Mouse (Mus musculus) ovary, postnatal 14 days (tissue): ENCODE measurements around the gene Adamtsl3.
A peak's percentile ranks its signal among the peaks of the same experiment; 100 is the strongest.

Experiments used
- DNase-seq: peaks from one replicate; pipeline ENCODE4 v3.0.0; 2022; ENCODE audit warnings: low spot score

Adamtsl3 gene

DNA sequence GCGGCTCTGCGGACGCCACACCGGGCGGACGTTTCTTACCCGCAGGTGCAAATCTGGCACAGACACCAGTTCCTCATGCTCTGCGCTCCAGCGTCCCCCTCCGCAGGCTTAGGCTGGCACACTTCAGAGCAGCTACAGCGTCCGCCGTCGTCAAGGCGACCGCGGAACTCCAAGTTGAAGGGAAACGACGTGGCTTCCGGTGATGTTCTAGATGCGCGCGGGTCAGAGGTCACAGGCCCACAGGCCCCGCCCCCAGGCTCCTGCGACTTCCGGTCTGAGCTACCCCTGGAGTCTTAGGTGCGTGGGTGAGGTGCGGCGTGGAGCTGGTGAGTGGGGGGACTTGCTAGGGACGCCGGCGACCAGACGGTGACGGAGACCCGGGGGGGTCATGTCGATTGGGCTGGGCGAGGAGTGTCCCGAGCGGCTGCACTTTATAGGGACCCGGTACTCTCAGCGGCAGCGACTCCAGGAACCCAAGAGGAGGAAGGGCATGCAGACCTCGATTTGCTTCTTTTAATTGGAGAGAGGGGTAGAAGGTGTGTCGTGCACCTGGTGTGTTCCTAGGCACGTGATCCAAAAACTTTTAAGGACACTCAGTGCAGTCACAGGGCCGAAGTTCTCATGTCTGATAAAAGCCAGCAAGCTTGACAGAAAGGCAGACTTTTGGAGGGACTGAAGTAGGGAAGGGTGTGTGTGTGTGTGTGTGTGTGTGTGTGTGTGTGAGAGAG is 313.0 kb downstream of the Adamtsl3 start, which contains the start of the genes Saxo2 and Efl1:
Gene Saxo2, minus strand, starts transcription at position 176 of the 728 bp plus-strand sequence.
Gene Efl1, plus strand, starts transcription at position 262 of the 728 bp plus-strand sequence.
- DNase-seq: peak; percentile 92

DNA sequence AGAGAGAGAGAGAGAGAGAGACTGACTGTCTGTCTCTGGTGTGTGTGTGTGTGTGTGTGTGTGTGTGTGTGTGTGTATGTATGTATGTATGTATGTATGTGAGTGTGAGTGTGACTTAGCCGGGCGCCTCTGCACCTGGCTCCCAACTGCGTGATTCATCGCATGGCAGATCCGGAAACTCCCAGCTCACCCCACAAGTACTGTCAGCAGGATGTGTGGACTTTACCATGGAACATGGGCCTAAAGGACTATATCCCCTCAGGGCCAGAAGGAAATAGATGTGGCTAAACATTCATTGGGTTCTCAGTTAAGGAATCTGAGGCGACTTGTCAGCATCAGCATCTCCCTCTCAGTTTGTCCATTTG is 313.6 kb downstream of the Adamtsl3 start:
- DNase-seq: no peak
